Mouse (Mus musculus): ENCODE measurements around the gene Raver1. TPM values are rescaled to one million over a fixed set of nuclear protein-coding genes. Genes with fewer than 3 reads are reported as not detected.

Raver1 gene
- polyA plus RNA-seq, 1 experiment = 28.2 TPM

DNA sequence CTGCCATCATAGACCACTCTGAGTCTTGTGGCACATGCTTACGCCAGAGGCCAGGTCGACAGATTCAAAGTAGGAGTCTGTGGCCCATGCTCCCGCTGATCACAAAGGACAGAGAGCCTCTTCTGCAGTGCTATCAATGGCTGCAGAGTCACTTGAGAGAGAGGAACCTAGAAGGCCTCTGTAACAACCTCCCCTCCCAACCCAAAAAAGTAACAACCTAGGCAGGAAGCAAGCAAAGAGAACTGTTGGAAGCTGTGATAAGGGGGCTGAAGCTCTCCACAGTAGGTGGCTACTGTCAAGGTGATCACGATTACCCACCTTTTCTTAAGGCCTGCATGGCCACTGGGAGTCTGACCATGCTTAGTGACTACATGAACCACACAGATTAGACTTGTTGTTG is 48.2 kb downstream of the Raver1 start:
- DNase-seq (ENCODE audit: extremely low spot score in 1 of 2, low spot score in 1 of 2) = no peak

DNA sequence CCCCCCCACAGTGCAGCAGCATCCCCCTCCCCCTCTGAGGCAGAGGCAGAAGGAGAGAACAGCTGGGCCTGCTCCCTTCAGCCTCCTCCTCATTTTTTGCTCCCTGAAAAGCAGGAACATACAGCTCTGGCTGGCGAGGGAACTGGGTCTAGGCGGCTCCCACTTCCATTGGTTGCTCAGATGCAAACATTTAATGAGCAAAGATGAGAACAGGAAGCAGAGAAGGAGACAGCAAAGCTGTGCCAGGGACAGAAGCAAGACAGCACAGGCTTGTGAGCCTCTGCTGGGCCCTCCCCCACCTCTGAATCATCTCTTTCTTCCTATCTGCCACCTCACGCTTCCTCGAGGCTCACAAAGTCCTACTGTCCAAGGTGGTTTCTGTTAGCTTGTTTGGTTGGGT is 50.5 kb downstream of the Raver1 start:
- peak; percentile 91 to 92 for DNase-seq (ENCODE audit: extremely low spot score in 1 of 2, low spot score in 1 of 2)

DNA sequence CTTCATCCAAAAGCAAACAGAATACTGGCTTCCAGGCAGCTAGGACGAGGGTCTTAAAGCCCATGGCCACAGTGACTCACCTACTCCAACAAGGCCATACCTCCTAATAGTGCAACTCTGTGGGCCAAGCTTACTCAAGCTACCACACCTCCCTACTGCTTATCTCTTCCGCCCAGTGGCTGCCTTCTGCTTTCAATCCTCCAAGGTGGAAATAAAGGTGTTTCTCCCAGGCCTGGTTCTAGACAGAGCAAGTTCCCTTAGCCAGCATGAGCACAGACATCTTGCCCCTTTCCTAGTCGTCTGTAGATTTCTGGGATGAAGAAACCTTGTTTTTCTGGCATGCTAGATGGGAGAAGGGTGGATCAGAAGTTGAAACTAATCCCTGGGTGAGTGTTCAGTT is 52.0 kb downstream of the Raver1 start:
- no peak for DNase-seq (ENCODE audit: extremely low spot score in 1 of 2, low spot score in 1 of 2)

DNA sequence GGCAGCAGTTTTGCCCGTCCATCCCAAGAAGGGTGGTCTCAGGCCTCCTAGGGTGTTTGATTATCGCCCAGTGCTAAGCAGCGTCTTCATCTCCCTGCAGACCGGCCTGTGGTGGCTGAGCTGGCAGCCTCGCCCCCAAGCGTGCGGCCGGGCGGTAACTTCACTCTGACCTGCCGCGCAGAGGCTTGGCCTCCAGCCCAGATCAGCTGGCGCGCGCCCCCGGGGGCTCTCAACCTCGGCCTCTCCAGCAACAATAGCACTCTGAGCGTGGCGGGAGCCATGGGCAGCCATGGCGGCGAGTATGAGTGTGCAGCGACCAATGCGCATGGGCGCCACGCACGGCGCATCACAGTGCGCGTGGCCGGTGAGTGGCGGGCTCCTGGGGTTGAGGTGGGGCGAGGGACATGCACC is 54.3 kb downstream of the Raver1 start:
- DNase-seq (ENCODE audit: extremely low spot score in 1 of 2, low spot score in 1 of 2) = peak in 1 of 2 experiments; percentile 36

DNA sequence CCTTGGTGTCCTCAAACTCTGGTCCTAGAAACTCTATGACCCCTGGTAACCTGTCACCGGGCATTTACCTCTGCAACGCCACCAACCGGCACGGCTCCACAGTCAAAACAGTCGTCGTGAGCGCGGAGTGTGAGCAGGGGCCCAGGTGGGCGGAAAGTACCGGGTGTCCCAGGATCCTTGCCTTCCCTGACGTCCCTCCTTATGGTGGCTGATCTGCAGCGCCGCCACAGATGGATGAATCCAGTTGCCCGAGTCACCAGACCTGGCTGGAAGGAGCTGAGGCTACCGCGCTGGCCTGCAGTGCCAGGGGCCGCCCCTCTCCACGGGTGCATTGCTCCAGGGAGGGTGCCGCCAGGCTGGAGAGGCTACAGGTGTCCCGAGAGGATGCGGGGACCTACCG is 55.1 kb downstream of the Raver1 start:
- no peak for DNase-seq (ENCODE audit: extremely low spot score in 1 of 2, low spot score in 1 of 2)

DNA sequence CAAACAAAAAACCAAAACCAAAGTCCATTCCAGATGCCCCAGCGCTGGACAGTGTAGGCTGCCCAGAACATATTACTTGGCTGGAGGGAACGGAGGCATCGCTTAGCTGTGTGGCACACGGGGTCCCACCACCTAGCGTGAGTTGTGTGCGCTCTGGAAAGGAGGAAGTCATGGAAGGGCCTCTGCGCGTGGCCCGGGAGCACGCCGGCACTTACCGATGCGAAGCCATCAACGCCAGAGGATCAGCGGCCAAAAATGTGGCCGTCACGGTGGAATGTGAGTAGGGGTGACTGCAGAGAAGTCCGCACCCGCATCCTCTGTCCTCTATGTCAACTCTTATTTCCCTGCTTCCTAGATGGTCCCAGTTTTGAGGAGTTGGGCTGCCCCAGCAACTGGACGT is 55.6 kb downstream of the Raver1 start:
- DNase-seq (ENCODE audit: extremely low spot score in 1 of 2, low spot score in 1 of 2) = no peak

DNA sequence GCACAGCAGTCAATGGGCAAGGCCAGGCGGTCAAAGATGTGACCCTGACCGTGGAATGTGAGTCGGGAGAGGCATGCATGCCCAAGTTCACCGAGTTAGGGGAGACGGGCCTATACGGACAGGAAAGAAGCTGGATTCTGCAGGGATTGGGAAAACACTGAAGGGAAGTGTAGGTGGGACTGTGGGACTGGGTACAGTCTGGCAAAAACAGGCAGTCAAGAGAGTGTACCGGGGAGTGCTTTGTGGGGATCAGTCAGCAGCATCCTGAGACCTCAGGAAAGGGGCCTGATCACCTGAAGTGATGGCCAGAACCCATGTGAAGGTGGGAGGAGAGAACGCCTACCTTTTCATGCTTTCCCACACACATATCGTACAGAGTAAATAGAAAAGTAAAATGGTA is 56.2 kb downstream of the Raver1 start:
- peak in 1 of 2 experiments; percentile 33 for DNase-seq (ENCODE audit: extremely low spot score in 1 of 2, low spot score in 1 of 2)

DNA sequence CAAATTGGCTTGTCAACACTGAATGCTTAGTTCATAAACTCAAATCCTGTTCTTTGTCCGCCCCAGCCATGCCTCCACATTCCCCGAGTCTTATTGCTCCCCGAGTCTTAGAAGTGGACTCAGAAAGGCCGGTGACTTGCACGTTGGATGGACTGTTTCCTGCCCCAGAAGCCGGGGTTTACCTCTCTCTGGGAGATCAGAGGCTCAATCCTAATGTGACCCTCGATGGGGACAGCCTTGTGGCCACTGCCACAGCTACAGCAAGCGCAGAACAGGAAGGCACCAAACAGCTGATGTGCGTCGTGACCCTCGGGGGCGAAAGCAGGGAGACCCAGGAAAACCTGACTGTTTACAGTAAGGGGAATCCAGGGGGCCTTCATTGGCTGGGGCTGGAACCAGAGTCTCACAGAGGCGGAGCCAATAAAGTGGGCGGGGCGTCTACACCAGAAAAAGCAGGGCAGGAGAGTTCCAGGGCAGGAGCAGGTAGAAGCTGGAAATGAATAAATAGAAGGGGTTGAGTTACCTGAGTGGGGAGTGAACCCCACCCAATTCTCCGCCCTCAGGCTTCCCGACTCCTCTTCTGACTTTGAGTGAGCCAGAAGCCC is 57.2 kb downstream of the Raver1 start:
- DNase-seq (ENCODE audit: extremely low spot score in 1 of 2, low spot score in 1 of 2) = no peak

DNA sequence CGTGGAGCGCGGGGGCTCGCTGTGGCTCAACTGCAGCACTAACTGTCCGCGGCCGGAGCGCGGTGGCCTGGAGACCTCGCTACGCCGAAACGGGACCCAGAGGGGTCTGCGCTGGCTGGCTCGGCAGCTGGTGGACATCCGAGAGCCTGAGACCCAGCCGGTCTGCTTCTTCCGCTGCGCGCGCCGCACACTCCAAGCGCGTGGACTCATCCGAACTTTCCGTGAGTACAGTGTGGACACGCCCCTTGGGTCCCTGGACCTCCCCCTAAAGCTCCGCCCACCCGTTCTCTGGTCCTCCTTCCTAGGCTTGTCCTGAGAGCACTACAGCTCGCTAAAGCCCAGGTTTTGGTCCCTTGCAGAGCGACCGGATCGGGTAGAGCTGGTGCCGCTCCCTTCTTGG is 58.7 kb downstream of the Raver1 start:
- DNase-seq (ENCODE audit: extremely low spot score in 1 of 2, low spot score in 1 of 2) = peak in 1 of 2 experiments; percentile 79

DNA sequence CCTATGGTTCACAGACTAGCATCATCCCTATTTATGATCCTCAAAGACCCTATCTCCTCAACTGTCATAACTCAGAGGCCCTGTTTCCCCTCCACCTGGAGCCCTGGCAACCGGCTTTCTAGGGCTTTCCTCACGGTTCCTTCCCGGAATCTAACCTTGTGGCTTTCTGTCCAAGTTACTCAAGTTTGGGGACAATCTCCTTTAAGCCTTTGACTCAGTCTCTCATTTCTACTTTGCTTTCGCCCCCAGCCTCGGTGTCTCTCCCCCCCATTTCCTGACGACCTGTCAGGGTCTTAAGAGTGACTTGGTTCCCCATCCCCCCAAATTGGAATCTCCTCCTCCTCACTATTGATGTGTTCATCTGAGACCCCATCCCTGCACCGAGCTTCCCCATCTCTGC is 59.3 kb downstream of the Raver1 start:
- DNase-seq (ENCODE audit: extremely low spot score in 1 of 2, low spot score in 1 of 2) = no peak

DNA sequence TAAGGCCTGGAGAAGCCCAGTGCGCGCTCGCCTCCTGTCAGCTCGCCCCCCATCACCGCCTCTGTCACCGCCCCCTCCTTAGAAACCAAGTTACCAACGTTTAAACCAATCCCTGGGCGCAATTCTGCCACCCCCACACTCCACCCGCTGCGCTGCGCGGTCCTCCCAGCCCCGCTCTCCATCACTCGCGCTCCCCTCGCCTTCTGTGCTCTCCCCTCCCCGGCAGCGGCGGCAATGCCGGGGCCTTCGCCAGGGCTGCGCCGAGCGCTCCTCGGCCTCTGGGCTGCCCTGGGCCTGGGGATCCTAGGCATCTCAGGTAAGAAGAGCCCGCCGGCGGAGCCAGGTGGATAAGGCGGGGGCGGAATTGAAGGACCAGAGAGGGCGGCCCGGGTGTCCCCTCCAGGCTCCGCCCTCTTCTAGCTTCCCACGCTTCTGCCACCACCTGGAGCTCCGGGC is 59.9 kb downstream of the Raver1 start, which contains the start of gene Icam5:
TSS of gene Icam5 (plus strand) at position 178 of the 456 bp plus-strand sequence.
- DNase-seq (ENCODE audit: extremely low spot score in 1 of 2, low spot score in 1 of 2) = peak in 1 of 2 experiments; percentile 91

DNA sequence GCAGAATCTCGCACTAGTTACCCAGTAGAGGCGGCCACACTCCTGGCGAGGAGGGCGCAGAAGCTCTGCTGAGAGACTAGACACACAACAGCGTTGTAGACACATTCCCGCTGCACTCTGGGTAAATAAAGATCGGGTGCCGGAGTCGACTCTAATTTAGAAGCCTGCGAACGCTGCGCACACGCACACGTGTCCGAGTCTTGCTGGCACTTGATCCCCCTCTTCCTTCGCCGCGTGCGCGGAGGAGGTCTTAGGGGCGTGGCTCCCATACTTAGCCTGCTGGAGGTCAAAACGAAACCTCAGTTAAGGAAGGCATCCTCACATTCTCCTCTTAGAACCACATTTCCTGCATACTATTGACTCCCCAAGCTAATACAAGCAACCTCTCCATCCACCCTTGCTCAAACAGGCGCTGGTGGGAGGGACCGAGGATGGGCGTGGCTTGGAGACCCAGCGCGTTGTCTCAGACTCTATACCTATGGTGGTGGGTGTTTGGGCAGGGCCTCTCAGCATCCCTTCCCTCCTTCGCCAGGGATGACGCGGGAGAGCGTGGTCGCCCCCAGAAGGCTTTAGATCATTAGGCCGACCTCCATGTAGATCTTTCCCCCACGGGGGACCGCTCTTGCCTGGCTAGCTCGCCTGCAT is 60.4 kb downstream of the Raver1 start:
- peak; percentile 79 to 84 for DNase-seq (ENCODE audit: extremely low spot score in 1 of 2, low spot score in 1 of 2)

DNA sequence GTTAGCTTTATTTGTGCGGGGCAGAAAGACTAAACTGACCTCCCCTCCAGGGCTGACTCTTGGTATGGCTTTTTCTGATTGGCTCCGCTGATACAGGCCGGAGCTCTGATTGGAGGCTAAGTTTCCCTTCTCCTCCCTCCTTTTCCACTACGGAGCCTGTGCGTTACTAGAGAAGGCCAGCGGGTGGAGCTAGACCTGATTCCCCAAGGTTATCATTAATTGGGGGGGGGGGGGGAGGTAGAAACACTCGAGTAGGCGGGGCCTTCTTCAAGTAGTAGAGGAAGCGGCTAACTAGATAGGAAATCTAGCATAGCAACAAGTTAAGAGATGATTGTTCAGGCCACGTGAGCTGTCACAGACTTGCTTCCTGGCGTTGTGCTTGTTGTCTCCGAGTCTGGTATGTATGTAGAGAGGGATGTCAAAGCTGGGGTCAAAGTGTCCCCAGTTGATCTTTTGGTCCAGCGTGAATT is 61.0 kb downstream of the Raver1 start:
- peak; percentile 78 to 92 for DNase-seq (ENCODE audit: extremely low spot score in 1 of 2, low spot score in 1 of 2)

DNA sequence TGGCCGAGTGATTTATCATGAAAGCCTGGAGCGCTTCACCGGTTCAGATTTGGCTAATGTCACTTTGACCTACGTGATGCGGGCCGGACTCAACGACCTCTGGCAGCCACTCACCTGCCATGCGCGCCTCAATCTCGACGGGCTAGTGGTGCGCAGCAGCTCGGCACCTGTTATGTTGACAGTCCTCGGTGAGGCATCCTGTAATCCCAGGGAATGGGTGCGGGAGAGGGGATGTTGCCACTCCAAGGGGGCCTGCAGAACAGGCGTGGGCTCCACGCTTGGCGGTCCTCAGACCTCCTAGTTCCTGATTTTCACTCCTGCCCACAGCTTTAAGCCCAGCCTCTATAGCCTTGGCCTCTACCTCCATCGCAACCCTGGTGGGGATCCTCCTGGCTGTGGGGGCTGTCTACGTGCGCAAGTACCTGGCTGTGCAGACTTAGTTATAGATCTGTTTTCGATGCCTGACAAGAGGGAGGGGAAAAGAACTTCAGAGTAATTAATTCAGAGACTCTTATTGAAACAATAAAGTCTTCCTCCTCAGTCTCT is 61.7 kb downstream of the Raver1 start:
- no peak for DNase-seq (ENCODE audit: extremely low spot score in 1 of 2, low spot score in 1 of 2)

DNA sequence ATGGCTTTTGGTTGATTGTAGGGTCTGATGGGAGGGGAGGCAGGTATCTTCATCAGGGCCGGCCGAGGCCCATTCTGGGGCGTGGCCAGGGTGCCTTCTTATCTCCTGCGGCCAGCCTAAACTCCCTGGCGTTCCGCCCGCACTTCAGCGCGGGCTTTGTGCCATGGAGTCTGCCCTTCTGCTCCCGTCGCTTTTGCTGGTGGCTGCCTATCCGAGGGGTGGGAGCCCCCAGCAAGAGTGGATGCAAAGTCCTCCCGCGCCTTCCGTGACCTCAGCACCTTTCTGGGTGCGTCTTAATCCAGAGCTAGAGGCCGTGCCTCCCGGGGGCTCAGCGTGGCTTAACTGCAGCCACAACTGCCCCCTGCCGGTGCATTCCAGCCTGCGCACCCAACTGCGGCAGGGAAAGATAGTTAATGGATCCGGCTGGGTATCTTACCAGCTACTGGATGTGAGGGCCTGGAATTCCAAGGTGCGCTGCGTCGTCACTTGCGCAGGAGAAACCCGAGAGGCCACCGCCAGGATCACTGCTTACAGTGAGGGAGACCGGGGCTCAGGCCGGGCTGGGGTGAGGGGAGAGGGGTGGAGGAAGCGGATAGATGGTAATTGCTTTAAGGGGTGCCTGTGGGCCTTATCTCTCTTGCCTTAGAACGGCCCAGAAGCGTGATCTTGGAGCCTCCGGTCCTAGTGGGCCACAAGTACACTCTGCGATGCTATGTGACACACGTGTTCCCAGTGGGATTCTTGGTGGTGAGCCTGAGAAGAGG is 62.3 kb downstream of the Raver1 start, which contains the start of gene Icam4:
TSS of gene Icam4 (plus strand) at position 83 of the 764 bp plus-strand sequence.
- peak in 1 of 2 experiments; percentile 82 for DNase-seq (ENCODE audit: extremely low spot score in 1 of 2, low spot score in 1 of 2)

DNA sequence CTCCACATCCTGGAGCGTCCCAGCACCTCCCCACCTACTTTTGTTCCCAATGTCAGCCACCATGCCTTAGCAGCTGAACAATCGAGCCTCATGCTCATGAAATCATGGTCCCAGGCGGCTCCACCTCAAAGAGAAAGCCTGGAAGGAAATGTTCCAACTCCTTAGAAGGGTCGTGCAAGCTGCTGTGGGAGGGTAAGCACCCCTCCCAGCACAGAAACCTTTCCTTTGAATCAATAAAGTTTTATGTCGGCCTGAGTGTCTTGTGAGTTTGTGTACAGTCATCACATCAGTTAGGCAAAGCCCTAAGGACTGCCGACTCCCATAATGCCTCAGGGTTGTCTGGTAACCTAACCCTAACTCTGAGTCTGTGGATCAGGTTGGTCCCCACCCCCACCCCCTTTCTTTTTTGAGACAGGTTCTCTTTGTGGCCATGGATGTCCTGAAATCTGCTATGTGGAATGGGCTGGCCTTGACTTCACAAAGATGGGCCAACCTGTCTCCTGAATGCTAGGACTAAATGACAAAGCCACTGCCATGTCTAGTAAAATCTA is 63.2 kb downstream of the Raver1 start:
- DNase-seq (ENCODE audit: extremely low spot score in 1 of 2, low spot score in 1 of 2) = no peak

DNA sequence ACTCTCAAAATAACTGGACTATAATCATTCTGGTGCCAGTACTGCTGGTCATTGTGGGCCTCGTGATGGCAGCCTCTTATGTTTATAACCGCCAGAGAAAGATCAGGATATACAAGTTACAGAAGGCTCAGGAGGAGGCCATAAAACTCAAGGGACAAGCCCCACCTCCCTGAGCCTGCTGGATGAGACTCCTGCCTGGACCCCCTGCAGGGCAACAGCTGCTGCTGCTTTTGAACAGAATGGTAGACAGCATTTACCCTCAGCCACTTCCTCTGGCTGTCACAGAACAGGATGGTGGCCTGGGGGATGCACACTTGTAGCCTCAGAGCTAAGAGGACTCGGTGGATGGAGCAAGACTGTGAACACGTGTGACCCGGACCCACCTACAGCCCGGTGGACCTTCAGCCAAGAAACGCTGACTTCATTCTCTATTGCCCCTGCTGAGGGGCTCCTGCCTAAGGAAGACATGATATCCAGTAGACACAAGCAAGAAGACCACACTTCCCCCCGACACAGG is 64.0 kb downstream of the Raver1 start:
- DNase-seq (ENCODE audit: extremely low spot score in 1 of 2, low spot score in 1 of 2) = no peak

DNA sequence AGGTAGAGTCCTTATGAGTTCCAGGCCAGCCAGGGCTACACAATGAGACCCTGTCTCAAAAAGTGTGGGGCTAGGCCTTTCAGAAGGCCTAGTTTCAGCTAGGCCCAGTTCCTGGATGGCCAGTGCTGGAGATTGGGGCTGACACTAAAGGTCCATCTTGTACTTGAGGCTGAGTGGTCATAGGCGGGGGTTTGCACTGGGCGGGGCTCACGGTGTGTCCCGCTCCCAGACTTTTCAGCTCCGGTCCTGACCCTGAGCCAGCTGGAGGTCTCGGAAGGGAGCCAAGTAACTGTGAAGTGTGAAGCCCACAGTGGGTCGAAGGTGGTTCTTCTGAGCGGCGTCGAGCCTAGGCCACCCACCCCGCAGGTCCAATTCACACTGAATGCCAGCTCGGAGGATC is 65.0 kb downstream of the Raver1 start:
- DNase-seq (ENCODE audit: extremely low spot score in 1 of 2, low spot score in 1 of 2) = no peak

DNA sequence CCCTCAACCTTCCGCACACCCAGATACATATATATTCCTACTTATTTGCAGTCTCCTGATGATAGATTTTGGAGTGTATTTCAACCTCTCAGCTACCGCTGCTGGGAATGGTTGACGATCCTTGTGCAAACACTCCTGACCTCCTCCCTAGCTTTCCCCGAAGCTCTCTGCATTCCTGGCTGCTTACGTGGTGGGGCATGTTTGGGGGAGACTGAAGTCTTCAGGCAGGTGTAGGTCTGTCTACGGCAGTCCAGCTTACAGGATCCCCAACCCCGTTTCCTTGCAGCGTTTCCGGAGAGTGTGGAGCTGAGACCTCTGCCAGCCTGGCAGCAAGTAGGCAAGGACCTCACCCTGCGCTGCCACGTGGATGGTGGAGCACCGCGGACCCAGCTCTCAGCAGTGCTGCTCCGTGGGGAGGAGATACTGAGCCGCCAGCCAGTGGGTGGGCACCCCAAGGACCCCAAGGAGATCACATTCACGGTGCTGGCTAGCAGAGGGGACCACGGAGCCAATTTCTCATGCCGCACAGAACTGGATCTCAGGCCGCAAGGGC is 66.5 kb downstream of the Raver1 start:
- DNase-seq (ENCODE audit: extremely low spot score in 1 of 2, low spot score in 1 of 2) = no peak
